Mouse (Mus musculus) ES-Bruce4 (cell line): ENCODE measurements around the gene Sgk1. TPM values are rescaled to one million over a fixed set of nuclear protein-coding genes. Genes with fewer than 3 reads are reported as not detected.

Experiments used
- H3K27ac ChIP-seq: 2 replicates; pipeline ENCODE4 v1.5.1; 2012; ENCODE audit warnings: low read length, inconsistent platforms; ENCODE audit not compliant: insufficient read depth
- H3K27me3 ChIP-seq: 2 replicates; pipeline ENCODE4 v1.6.1; 2012; ENCODE audit warnings: mild to moderate bottlenecking, low read length, inconsistent platforms; ENCODE audit not compliant: control insufficient read depth, poor library complexity, insufficient read depth, severe bottlenecking
- H3K36me3 ChIP-seq: 2 replicates; pipeline ENCODE4 v1.6.1; 2012; ENCODE audit warnings: inconsistent platforms, mild to moderate bottlenecking, low read length, moderate library complexity; ENCODE audit not compliant: control insufficient read depth, poor library complexity, insufficient read depth, severe bottlenecking
- H3K4me1 ChIP-seq: one replicate; pipeline ENCODE4 v1.8.1; 2011; ENCODE audit warnings: low read length; ENCODE audit not compliant: control insufficient read depth, insufficient read depth
- H3K4me3 ChIP-seq: 2 replicates; pipeline ENCODE4 v1.5.1; 2011; ENCODE audit warnings: low read depth, mild to moderate bottlenecking, low read length
- H3K9ac ChIP-seq: 2 replicates; pipeline ENCODE4 v1.6.1; 2012; ENCODE audit warnings: low read depth, mild to moderate bottlenecking, inconsistent platforms; ENCODE audit not compliant: poor library complexity, severe bottlenecking
- H3K9me3 ChIP-seq: replicated peaks from 2 replicates; pipeline ENCODE4 v1.6.1; 2012; ENCODE audit warnings: mild to moderate bottlenecking, low read length, inconsistent platforms; ENCODE audit not compliant: control insufficient read depth, poor library complexity, insufficient read depth, severe bottlenecking
- CTCF ChIP-seq: IDR thresholded peaks from one replicate; pipeline ENCODE4 v1.8.1; 2011; ENCODE audit warnings: low read depth, low read length
- EP300 ChIP-seq: IDR thresholded peaks from 2 replicates; pipeline ENCODE4 v1.6.1; 2011; ENCODE audit warnings: low read depth, low read length; ENCODE audit not compliant: insufficient read depth
- POLR2A ChIP-seq: IDR thresholded peaks from one replicate; pipeline ENCODE4 v1.8.1; 2011; ENCODE audit warnings: low read length; ENCODE audit not compliant: insufficient read depth
- polyA plus RNA-seq: library from polyadenylated mRNA; stranded (reverse); fragments of >200 nt; gene quantifications from 2 replicates; pipeline ENCODE4 v1.2.4, GENCODE M21; 2011; ENCODE audit warnings: low read depth; ENCODE audit not compliant: missing spikeins, insufficient read depth, insufficient read length

Gene Sgk1
- polyA plus RNA-seq, 1 experiment: 386 TPM

GRCm38 (mm10) chr10:21998503-21999180, 116.7 kb downstream of the Sgk1 start:
- H3K4me3 ChIP-seq: peak overlapping the region; percentile 37
- H3K9ac ChIP-seq: peak overlapping the region; percentile 27
- H3K9me3 ChIP-seq: no peaks in the 10 kb centered on the region
- no peaks in the 10 kb centered on the region for H3K4me1 ChIP-seq
- H3K27me3 ChIP-seq: no peaks in the 10 kb centered on the region
- 0 out of 2 replicates have a peak overlapping the region, but pooled peaks have one; percentile 12 for H3K27ac ChIP-seq
- TF ChIP-seq CTCF (no peak), EP300 (no peak), POLR2A (no peak)
- peaks cover 46% of the 10 kb centered on the region for H3K36me3 ChIP-seq

GRCm38 (mm10) chr10:22000491-22001306, 118.7 kb downstream of the Sgk1 start:
- no peak for TF ChIP-seq POLR2A
- no peaks in the 10 kb centered on the region for H3K4me1 ChIP-seq
- H3K27ac ChIP-seq: no peak overlapping the region
- no peak overlapping the region for H3K9ac ChIP-seq
- peaks cover 41% of the 10 kb centered on the region for H3K36me3 ChIP-seq
- H3K27me3 ChIP-seq: no peaks in the 10 kb centered on the region
- no peak overlapping the region for H3K4me3 ChIP-seq
- no peaks in the 10 kb centered on the region for H3K9me3 ChIP-seq

GRCm38 (mm10) chr10:22001621-22002020, 119.6 kb downstream of the Sgk1 start:
- Histone ChIP-seq H3K4me1 (no peaks in the 10 kb centered on the region), H3K4me3 (no peak overlapping the region), H3K9ac (no peak overlapping the region), H3K27me3 (no peaks in the 10 kb centered on the region), H3K9me3 (no peaks in the 10 kb centered on the region), H3K27ac (no peak overlapping the region), H3K36me3 (peaks cover 31% of the 10 kb centered on the region)
- TF ChIP-seq CTCF (no peak), POLR2A (no peak), EP300 (no peak)

DNA sequence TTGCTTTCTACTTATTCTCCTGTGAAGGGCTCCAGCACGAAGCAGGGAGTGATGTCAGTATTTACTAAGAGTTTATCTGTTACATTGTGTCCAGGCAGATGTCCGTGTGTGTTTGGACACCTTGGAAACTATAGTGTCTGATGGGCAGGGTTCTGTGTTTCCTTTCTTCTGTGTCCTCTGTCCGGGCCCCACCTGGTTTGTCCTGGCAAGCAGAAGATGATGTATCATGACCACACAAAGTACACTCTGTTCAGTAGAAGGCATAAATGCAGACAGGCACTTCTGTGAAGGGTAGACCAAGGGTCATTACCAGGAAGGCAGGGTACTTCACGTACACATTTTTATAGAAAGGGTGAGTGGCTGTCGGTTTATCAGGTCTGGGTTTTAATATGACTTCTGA, 122.8 kb downstream of the Sgk1 start:
- H3K9ac ChIP-seq: no peak overlapping the region
- TF ChIP-seq POLR2A (no peak), EP300 (no peak), CTCF (no peak)

GRCm38 (mm10) chr10:22007160-22007801, 125.3 kb downstream of the Sgk1 start:
- Histone ChIP-seq H3K27ac (no peak overlapping the region), H3K4me3 (no peak overlapping the region), H3K4me1 (no peaks in the 10 kb centered on the region), H3K9me3 (no peaks in the 10 kb centered on the region), H3K36me3 (no peaks in the 10 kb centered on the region), H3K27me3 (no peaks in the 10 kb centered on the region), H3K9ac (no peak overlapping the region)
- TF ChIP-seq EP300 (no peak), POLR2A (no peak), CTCF (no peak)

More for the DNA sequence above, 122.8 kb downstream of the Sgk1 start:
- Histone ChIP-seq H3K27me3 (no peaks in the 10 kb centered on the region), H3K36me3 (peaks cover 3% of the 10 kb centered on the region), H3K4me1 (no peaks in the 10 kb centered on the region), H3K9me3 (no peaks in the 10 kb centered on the region), H3K4me3 (no peak overlapping the region), H3K27ac (no peak overlapping the region)

DNA sequence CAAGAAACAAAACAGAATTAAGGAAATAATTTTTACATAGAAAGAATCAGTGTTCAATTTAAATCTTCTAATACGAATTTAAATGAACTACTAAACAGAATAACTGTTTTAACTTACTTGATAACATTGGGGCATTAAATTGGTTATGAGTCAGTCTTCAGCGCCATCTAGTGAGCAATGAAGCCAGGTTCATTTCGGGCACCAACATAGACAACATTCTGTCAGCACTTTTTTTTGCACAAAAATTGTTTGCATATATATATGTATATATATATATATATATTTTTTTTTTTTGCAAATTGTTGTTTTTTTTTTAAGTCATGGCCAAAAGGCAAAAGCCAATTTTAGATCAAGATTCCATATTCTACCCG, 125.8 kb downstream of the Sgk1 start:
- no peaks in the 10 kb centered on the region for H3K36me3 ChIP-seq
- TF ChIP-seq CTCF (peak; percentile 6), POLR2A (no peak), EP300 (no peak)
- H3K9me3 ChIP-seq: no peaks in the 10 kb centered on the region
- H3K27ac ChIP-seq: no peak overlapping the region
- H3K4me1 ChIP-seq: no peaks in the 10 kb centered on the region
- no peaks in the 10 kb centered on the region for H3K27me3 ChIP-seq
- no peak overlapping the region for H3K9ac ChIP-seq
- H3K4me3 ChIP-seq: no peak overlapping the region
